Mouse (Mus musculus) erythroblast, adult 5-6 weeks (primary cell): ENCODE data around the gene Srsy. TPM values are rescaled to one million over a fixed set of nuclear protein-coding genes. Genes with fewer than 3 reads are reported as not detected.
"Not testable (repeated sequence)": the region's sequence is repeated elsewhere in the genome, so short reads cannot be mapped to it uniquely, and the experiment has no call there.

Source experiments
- ATAC-seq: replicated peaks from 2 replicates; pipeline ENCODE4 v1.8.0; 2016; ENCODE audit warnings: moderate number of reproducible peaks, mild to moderate bottlenecking, moderate TSS enrichment, inconsistent platforms; ENCODE audit not compliant: poor library complexity, low FRiP score, severe bottlenecking
- total RNA-seq, 2 experiments: library from RNA; stranded (forward) in 1 of 2; stranded (reverse) in 1 of 2; fragments of 150-400 nt in 1 of 2; fragments of 200-764, 138-1000 nt in 1 of 2; gene quantifications; 2 replicates each; pipeline versions ENCODE4 v1.2.3 to v1.2.4; 2015 to 2017; ENCODE audit warnings: low replicate concordance in 2 of 2

The Srsy gene
- total RNA-seq (2015; ENCODE audit: low replicate concordance) (not detected in 2 replicates), total RNA-seq (2017; ENCODE audit: low replicate concordance) (not detected in 2 replicates)

- not testable (repeated sequence) for ATAC-seq
Measured at GRCm38 (mm10) chrY:17937230-17937629, at the start of gene Srsy. Srsy (minus strand) TSS chrY:17937330.

Other genes with a start within 250 kb of the Srsy start
- gene Gm21904, start 91.1 kb downstream of the Srsy start, total RNA-seq (2015; ENCODE audit: low replicate concordance): not detected in 2 replicates
- not detected in 2 replicates for gene Gm21904, start 91.1 kb downstream of the Srsy start, total RNA-seq (2017; ENCODE audit: low replicate concordance)
- not detected in 2 replicates for gene Gm20772, start 62.6 kb downstream of the Srsy start, total RNA-seq (2015; ENCODE audit: low replicate concordance)
- gene Gm20772, start 62.6 kb downstream of the Srsy start, total RNA-seq (2017; ENCODE audit: low replicate concordance): not detected in 2 replicates
- not detected in 2 replicates for gene Gm20831, start 62.6 kb downstream of the Srsy start, total RNA-seq (2015; ENCODE audit: low replicate concordance)
- not detected in 2 replicates for gene Gm20831, start 62.6 kb downstream of the Srsy start, total RNA-seq (2017; ENCODE audit: low replicate concordance)
- gene Gm21764, start 124.5 kb upstream of the Srsy start, total RNA-seq (2015; ENCODE audit: low replicate concordance): not detected in 2 replicates
- gene Gm21764, start 124.5 kb upstream of the Srsy start, total RNA-seq (2017; ENCODE audit: low replicate concordance): not detected in 2 replicates
- gene Ssty1, start 151.8 kb upstream of the Srsy start, total RNA-seq (2015; ENCODE audit: low replicate concordance): not detected in 2 replicates
- gene Ssty1, start 151.8 kb upstream of the Srsy start, total RNA-seq (2017; ENCODE audit: low replicate concordance): not detected in 2 replicates